Mouse (Mus musculus) thymus, adult 2 months (tissue): ENCODE results near the gene Dgki. TPM values are rescaled to one million over a fixed set of nuclear protein-coding genes. Genes with fewer than 3 reads are reported as not detected.

ENCODE experiments used
- DNase-seq: peaks from one replicate; pipeline ENCODE4 v3.0.0; 2021
- H3K27ac ChIP-seq: fragments of 200-500 bp; 2 replicates; pipeline ENCODE4 v1.5.1; 2012; ENCODE audit warnings: low read length, control low read depth; ENCODE audit not compliant: control insufficient read depth, insufficient read depth
- H3K27me3 ChIP-seq: fragments of 200-500 bp; 2 replicates; pipeline ENCODE4 v1.6.1; 2012; ENCODE audit warnings: mild to moderate bottlenecking, low read length, moderate library complexity, mixed read lengths; ENCODE audit not compliant: control insufficient read depth, insufficient read depth
- H3K36me3 ChIP-seq: fragments of 200-500 bp; 2 replicates; pipeline ENCODE4 v1.6.1; 2012; ENCODE audit warnings: mild to moderate bottlenecking, low read length, moderate library complexity; ENCODE audit not compliant: control insufficient read depth, insufficient read depth
- H3K4me1 ChIP-seq: fragments of 200-500 bp; replicated peaks from 2 replicates; pipeline ENCODE4 v1.6.1; 2012; ENCODE audit warnings: low read length; ENCODE audit not compliant: control insufficient read depth, insufficient read depth
- H3K4me3 ChIP-seq: fragments of 200-500 bp; 2 replicates; pipeline ENCODE4 v1.5.1; 2012; ENCODE audit warnings: mild to moderate bottlenecking, low read length, control low read depth, moderate library complexity; ENCODE audit not compliant: control insufficient read depth, insufficient read depth
- CTCF ChIP-seq: fragments of 200-500 bp; IDR thresholded peaks from 2 replicates; pipeline ENCODE4 v1.5.1; 2012; ENCODE audit warnings: mild to moderate bottlenecking, control low read depth, low read length, moderate library complexity, borderline replicate concordance; ENCODE audit not compliant: control insufficient read depth, poor library complexity, insufficient read depth; ENCODE audit errors: extremely low read depth
- POLR2A ChIP-seq: fragments of 200-500 bp; IDR thresholded peaks from 2 replicates; pipeline ENCODE4 v1.6.1; 2012; ENCODE audit warnings: mild to moderate bottlenecking, low read length, control low read depth, moderate library complexity; ENCODE audit not compliant: control insufficient read depth, poor library complexity, insufficient read depth; ENCODE audit errors: extremely low read depth
- WGBS: fragments of 180-500 bp; shearing (Covaris S2); methylation state at CpG from one replicate; pipeline ENCODE4 v1.1.7; 2018; 5-methylcytosine and 5-hydroxymethylcytosine counted together
- polyA plus RNA-seq: library from polyadenylated mRNA; depleted of rRNA; stranded (reverse); fragments of >200 nt; gene quantifications from 2 replicates; pipeline ENCODE4 v1.2.3, GENCODE M21; 2012

Gene Dgki
- polyA plus RNA-seq, 1 experiment: 0.15 TPM

DNA sequence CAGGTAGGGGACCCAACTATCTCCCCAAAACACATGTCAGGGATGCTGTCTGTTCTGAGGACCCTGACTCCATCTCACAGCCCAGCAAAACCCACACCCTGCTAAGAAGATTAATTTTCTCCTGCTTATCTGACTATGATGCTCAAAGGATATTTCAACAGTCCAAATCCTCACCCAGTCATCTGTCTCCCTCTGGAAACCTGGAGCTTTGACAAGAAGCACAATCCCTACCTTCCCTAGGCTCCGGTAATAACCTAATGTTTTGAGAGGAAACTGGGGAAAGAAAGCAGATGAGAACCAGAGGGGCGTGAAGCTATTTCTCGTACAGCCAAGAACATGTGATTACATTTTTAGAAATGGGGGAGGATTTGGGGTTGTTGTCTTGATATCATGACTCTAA, 392.8 kb downstream of the Dgki start:
- TF ChIP-seq POLR2A: no peak
- no peak for TF ChIP-seq CTCF
- no peak for DNase-seq
- no peaks in the 10 kb centered on the region for H3K4me1 ChIP-seq
- H3K4me3 ChIP-seq: no peak overlapping the region
- WGBS: 91% methylated on average over 3 of the region's 3 CpGs
- H3K36me3 ChIP-seq: no peaks in the 10 kb centered on the region
- no peaks in the 10 kb centered on the region for H3K27me3 ChIP-seq
- H3K27ac ChIP-seq: no peak overlapping the region

DNA sequence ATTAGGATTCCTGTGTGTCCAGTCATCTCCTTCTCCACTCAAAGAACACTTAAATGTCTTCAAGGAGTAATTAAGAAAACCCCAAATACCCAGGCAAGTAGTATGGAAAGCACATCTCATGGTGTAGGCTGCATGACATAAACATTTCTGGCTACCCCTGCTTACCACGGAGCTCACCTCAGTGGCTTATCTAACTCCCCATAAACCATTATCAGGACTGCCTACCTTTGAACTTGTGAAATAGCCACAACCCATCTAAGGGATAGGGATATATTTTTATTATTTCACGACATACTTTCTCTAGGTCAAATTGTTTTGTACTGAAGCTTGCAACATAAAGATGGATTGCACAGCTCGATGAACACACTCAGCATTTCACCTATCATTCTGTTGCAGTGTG, 394.0 kb downstream of the Dgki start:
- no peak for DNase-seq
- no peaks in the 10 kb centered on the region for H3K4me1 ChIP-seq
- no peak overlapping the region for H3K27ac ChIP-seq
- TF ChIP-seq POLR2A (no peak), CTCF (no peak)
- no peaks in the 10 kb centered on the region for H3K36me3 ChIP-seq
- no peak overlapping the region for H3K4me3 ChIP-seq
- 86% methylated on average over 3 of the region's 3 CpGs for whole genome bisulfite sequencing
- H3K27me3 ChIP-seq: no peaks in the 10 kb centered on the region

GRCm38 (mm10) chr6:36904911-36905310, 395.1 kb downstream of the Dgki start:
- no peak for TF ChIP-seq POLR2A
- H3K27ac ChIP-seq: no peak overlapping the region
- no peaks in the 10 kb centered on the region for H3K27me3 ChIP-seq
- H3K4me3 ChIP-seq: no peak overlapping the region
- no peaks in the 10 kb centered on the region for H3K36me3 ChIP-seq
- no peaks in the 10 kb centered on the region for H3K4me1 ChIP-seq
- WGBS: 86% methylated on average over 5 of the region's 5 CpGs
- DNase-seq: no peak

GRCm38 (mm10) chr6:36903821-36904220, 396.2 kb downstream of the Dgki start:
- Histone ChIP-seq H3K4me1 (no peaks in the 10 kb centered on the region), H3K4me3 (no peak overlapping the region), H3K27ac (no peak overlapping the region), H3K36me3 (no peaks in the 10 kb centered on the region), H3K27me3 (no peaks in the 10 kb centered on the region)
- 47% methylated on average over 5 of the region's 5 CpGs for WGBS
- peak; percentile 2 for DNase-seq
- no peak for TF ChIP-seq POLR2A
- no peak for TF ChIP-seq CTCF

DNA sequence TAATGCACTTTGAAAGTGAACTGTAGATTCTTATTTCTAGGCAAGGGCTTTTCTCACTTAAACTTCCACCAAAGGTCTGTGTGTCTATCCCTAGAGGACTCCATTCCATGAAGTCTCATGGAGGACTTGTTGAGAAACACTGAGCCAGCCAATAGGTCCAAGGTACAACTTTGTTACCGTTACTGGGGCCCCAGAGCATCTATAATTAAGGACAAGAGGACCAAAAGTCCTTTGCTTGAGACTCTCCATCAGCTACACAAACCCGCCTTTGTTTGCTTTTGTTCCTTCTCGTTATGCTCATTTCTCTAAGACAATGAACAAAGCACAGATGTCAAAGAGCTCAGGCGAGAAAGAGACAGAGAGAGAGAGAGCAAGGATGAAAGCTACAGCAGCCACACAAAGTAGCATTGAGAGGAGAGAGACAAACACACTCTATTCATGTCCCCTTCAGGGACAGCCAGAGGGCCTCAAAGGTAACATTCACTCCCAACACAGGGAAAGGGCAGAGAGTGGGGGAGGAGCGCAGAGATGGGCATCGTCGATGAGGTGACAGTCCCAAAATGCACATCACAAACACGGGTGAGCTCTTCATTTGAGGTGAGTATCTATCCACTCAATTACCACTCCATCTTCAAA, 396.7 kb downstream of the Dgki start:
- Histone ChIP-seq H3K4me3 (no peak overlapping the region), H3K36me3 (no peaks in the 10 kb centered on the region), H3K27ac (no peak overlapping the region), H3K27me3 (no peaks in the 10 kb centered on the region), H3K4me1 (no peaks in the 10 kb centered on the region)
- DNase-seq: no peak
- TF ChIP-seq POLR2A (no peak), CTCF (no peak)
- 73% methylated on average over 8 of the region's 8 CpGs for WGBS

GRCm38 (mm10) chr6:36899872-36900271, 400.1 kb downstream of the Dgki start:
- Histone ChIP-seq H3K4me1 (no peaks in the 10 kb centered on the region), H3K27me3 (no peaks in the 10 kb centered on the region), H3K4me3 (no peak overlapping the region), H3K27ac (no peak overlapping the region), H3K36me3 (no peaks in the 10 kb centered on the region)
- no peak for DNase-seq
- 92% methylated on average over 4 of the region's 4 CpGs for WGBS
- TF ChIP-seq POLR2A (no peak), CTCF (no peak)

- Histone ChIP-seq H3K36me3 (no peaks in the 10 kb centered on the region), H3K4me3 (no peak overlapping the region), H3K27ac (no peak overlapping the region), H3K4me1 (no peaks in the 10 kb centered on the region), H3K27me3 (no peaks in the 10 kb centered on the region)
- no peak for TF ChIP-seq POLR2A
- no peak for TF ChIP-seq CTCF
- 52% methylated on average over 6 of the region's 6 CpGs for WGBS
- no peak for DNase-seq
These were observed 401.6 kb downstream of the Dgki start for GRCm38 (mm10) chr6:36898412-36898811.
